Mouse (Mus musculus): ENCODE measurements around the gene Lama5. TPM values are rescaled to one million over a fixed set of nuclear protein-coding genes. Genes with fewer than 3 reads are reported as not detected.
A peak's percentile ranks its signal among the peaks of the same experiment; 100 is the strongest.
"Not testable (repeated sequence)": the region's sequence is repeated elsewhere in the genome, so short reads cannot be mapped to it uniquely, and the experiment has no call there.

The Lama5 gene
- polyA plus RNA-seq, 1 experiment from 2014 or later, result 6.6 TPM

DNA sequence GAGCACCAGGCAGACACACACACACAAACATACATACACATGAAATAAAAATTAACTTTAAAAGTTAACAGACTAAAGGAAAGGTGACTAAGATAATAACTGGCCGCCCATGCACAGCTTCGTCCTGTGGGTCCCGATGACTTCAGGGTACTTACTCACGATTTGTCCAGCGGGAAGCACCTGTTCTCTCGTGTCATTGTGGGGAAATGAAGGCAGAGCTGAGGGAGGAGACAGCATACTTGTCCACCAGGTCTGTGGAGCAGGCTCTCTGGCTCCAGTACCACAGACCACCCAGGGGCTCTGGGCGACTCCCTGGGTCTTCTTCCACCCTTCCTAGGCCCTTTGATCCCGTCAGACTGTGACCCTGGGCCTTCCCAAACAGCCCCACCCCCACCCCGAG, 24.4 kb downstream of the Lama5 start:
- no peak for DNase-seq (ENCODE audit: low spot score)

DNA sequence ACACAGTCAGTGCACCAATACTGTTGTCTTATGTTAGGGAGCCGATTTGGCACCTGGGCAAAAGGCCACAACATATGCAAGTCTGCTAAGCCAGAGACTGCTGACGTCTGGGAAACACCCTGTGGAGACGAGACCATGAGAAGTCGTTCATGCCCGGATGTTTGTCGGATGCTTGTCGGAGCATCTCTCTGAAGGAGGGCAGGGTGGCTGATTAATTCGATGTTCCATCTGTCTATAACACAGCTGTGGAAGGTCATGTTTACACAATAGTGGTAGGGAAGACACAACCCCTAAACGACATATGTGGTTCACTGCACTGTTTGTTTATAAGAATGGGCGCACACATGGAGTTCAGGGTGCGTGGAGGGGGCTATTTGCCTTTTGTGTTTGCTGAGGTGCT, 25.0 kb downstream of the Lama5 start:
- no peak for DNase-seq (ENCODE audit: low spot score)

DNA sequence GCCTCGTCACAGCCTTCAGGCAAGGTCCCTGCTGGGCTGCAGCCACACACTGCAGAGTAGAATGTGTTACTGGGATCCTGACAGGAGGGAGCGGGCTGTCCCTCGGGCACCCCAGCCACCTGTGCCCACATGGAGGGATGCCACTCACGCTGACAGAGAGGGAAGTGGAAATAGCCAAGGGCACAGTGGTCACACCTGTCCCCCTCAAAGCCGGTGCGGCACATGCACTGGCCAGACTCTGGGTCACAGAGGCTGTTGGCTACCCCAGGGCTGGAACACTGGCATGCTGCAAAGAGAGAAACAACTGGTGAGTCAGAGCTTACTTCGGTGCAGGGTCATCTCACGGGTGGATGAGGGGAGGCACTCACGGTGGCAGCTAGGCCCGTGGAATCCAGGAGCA, 26.9 kb downstream of the Lama5 start:
- DNase-seq (ENCODE audit: low spot score), result no peak

DNA sequence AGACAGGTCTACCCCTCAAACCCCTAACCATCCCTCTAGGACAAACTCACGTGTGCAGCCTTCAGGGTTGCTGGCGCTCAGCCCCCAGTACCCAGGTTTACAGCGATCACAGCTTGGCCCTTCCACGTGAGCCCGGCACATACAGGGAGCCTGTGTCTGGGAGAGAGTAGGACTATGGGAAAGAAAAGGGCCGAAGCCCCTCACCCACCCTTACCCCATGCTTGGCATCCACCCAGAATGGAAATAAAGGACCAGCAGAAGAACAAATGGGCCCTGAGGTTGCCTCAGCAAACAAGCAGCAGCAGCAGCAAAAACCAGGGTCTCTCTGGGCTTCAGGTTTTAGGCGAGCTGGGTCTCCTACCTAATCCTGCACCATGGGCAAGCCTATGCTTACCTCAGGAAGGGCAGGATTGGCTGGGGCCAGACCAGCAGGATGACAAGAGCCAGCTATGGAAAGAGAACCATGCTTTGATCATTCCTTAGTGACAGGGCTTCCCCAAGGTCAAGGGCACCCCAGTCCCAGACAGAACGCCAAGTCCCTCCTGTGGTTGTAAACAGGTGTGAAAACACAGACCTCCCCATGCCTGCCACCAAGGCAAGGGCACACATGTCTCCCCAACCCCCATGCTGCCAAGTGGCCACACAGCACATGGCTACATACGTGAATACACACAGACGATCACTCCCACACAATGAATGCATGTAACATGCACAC, 28.2 kb downstream of the Lama5 start:
- DNase-seq (ENCODE audit: low spot score), result no peak

DNA sequence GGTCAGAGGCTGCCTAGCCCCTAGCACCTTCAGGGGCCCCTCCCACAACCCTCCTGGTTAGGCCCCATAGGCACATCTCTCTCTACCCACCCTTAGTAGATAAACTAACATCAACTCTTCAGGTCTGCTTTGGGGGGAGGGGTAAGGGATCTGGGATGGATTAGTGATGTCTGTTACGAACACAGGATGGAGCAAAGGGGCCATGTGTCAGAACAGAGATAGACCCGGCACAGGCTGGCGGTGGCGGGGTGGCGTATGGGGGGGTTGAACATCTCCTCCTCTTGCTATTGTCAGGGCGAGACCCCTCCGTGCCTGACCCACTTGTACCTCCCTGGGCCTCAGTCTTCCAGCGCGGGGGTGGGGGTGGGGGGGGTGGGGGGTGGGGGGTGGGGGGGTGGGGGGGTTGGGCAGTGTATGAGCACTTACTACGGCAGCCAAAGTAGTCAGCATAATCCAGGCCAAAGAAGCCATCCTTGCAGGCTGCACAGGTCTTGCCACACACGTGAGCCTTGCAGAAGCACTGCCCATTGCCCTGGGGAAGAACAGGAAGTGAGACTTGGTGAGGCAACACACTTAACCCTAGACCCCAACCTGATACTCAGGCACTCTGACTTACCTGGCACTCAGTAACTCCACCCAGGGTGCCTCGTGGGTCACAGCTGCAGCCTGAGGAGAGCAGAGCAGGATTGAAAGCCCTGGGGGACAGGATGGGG, 28.9 kb downstream of the Lama5 start:
- DNase-seq (ENCODE audit: low spot score), result peak; percentile 22

DNA sequence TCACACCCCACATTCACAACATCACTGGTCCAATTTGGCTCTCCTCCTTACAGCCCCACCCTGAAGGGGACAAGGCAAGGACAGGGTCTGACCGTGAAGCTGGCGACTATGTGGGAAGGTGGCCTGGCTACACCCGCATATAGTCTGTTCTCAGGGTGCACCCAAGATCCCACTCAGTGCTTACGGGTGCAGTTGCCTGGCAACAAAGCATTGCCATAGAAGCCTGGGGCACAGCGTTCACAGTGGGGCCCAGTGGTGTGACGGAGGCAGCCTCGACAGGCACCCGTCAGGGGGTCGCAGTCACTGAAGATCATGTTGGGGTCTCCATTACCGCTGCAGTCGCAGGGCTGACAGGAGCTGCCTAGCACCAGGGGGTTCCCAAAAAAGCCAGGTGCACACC, 38.3 kb downstream of the Lama5 start:
- DNase-seq (ENCODE audit: low spot score), result no peak

DNA sequence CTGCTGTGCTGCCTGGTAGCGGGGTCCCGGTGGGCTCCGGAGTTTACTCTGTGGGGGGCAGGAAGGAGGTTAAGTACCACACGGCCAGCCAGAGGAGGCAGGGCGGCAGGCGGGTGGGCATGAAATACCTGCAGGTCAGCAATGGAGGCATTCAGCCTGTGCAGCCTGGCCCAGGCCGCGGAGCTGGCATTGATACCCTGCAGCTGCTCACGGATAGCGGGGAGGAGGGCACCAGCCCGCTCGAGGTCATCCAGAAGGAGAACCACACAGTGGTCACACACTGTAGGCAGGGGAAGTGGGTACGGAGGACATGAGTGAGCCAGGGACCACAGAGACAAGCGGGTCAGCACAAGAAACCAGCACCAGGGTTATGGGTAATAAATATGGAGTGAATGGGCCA, 40.0 kb downstream of the Lama5 start:
- DNase-seq (ENCODE audit: low spot score), result no peak

DNA sequence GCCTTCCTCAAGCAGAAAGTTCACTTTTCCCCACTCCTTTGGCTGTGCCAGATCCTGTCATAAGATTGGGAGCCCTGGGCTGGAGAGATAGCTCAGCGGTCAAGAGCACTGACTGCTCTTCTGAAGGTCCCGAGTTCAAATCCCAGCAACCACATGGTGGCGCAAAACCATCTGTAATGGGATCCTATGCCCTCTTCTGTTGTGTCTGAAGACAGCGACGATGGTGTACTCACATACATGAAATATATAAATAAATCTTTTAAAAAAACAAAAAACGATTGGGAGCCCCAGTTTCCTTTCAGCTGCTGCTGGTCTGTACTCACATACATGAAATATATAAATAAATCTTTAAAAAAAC, 40.9 kb downstream of the Lama5 start:
- DNase-seq (ENCODE audit: low spot score), result no peak

DNA sequence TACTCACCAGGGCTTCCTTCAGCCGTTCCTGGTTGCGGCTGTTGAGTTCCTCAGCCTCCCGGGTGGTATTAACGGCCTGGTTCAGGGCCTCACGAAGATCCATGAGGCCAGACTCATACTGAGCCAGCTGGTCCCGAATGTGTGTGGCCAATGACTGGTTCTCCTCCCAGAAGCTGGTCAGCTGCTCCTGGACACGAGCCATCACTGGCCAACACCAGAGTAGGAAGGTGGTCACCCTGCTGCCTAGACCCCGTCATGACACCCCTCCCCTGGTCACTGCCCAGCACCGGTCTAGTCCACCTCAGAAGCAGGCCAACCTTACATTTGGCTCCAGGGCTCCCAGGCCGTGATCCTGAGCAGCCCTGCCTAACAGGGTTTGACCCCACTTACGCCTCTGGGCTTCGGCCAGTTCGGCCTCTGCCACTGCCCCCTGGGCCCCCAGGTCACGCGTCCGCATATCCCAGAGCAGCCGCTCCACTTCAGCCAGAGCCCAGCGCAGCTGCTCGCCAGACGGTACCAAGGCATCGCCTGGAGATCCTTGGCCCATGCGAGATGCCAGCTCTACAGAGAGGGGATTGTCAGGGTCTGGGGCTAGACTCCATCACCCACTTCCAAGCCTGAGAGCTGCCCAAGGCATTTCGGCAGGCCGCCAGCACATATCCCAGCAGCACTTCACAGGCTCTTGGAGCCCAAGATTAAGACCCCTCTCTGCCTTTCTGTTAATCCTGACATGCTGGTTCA, 41.5 kb downstream of the Lama5 start:
- no peak for DNase-seq (ENCODE audit: low spot score)

DNA sequence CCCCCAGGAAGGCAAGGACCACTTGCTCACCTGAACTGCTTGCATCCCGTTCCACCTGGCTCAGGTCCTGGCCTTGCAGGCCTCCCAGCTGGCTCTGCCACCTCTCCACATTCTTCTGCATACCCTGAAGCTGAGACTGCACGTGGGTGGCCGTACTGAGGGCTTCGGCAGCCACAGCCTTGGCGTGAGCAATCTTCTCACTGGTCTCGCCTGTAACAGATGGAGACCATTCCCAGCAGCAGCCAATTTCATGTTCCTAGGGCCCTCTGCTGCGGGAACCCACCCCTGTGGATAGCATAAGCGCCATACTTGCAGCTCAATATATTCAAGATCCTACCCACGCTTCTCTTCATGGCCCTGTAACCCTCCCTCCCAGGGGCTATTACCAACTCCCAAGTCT, 44.1 kb downstream of the Lama5 start:
- no peak for DNase-seq (ENCODE audit: low spot score)

DNA sequence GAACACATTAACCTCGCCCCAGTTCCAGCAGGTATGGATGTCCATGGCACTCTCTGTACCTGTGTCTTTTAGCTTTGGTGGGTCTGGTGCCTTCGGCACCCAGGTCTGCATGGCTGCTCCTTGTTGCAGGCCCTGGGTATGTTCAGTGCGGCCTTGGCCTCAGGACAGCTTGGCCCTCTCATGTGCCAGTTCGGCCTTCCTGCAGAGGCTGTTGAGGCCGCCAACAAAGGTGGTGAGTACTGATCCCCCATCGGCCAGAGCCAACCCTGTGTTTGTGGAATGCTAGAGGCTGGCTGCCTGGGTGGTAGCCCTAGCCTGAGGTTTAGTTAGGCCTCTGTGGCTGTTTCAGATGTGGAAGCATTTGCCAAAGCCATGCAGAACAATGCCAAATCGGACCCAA, 49.9 kb downstream of the Lama5 start:
- no peak for DNase-seq (ENCODE audit: low spot score)

DNA sequence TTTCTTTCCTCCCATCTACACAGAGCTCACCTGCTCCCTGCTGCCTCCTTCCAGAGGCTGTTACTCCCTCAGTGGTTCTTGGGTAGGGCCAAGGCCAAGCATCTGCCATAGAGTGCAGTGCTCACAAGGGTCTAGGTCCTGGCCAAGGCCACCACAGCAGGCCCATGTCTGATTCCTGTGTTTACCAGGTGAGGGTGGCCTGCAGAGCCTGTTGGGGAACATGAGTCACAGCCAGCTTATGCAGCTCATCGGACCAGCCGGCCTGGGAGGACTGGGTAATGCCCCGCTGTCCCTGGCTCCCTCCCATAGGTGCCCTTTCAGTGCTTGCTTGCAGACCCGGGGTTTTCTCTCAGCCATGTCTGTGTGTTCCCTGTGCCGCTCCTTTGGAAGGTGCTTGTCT, 51.5 kb downstream of the Lama5 start:
- no peak for DNase-seq (ENCODE audit: low spot score)

DNA sequence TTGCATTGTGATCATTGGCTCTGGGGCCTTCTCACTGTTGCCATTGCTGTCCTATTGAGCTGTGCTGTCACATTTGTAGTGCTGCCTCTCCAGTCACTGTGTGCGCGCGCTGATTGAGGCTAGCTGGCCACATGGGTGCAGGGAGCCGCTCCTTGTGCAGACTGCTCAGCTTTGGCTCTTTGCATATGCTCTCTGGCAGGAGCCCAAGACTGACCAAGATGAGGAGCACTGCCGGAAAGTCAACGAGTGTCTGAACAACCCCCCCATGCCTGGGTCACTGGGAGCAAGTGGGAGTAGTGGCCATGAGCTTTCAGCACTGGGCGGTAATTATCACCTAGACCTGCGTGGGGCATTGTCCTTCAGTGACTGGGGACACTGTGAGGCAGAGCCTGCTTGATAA, 51.9 kb downstream of the Lama5 start:
- DNase-seq (ENCODE audit: low spot score), result not testable (repeated sequence)

DNA sequence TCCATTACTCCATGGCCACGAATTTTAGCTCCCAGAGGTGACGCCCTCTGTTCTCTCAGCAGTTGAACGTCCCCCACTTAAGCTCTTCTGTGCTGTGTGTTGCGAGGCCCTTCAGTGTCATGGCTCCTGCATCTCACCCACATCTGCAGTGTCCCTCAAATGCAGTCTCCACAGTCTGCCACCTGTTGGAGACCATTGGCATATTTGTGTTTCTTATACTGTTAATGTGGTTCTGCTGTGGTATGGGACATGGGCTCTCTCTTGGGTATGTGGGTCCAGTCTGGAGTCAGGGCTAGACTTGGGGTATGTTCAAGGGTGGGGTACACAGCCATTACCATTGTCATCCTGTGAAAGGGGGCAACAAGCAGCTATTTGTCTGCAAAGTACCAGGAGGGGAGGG, 52.5 kb downstream of the Lama5 start:
- DNase-seq (ENCODE audit: low spot score), result peak; percentile 25

DNA sequence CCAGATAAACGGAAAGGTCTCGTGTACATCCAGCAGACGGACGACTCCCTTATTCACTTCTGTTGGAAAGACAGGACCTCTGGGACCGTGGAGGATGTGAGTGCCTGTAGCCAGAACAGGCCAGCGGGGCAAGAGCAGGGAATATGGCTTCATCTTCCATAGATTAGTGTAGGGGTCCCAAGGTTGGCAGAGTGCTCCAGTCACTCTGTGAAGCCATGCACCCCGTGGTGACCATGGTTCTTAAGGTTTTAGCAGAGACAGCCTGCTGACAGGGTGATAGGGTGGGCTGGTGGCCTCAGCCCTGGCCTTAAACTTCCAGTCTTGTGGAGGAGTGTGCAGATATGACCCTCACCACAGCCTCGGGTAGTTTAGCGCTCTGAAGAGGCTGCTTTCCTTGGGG, 53.5 kb downstream of the Lama5 start:
- no peak for DNase-seq (ENCODE audit: low spot score)

DNA sequence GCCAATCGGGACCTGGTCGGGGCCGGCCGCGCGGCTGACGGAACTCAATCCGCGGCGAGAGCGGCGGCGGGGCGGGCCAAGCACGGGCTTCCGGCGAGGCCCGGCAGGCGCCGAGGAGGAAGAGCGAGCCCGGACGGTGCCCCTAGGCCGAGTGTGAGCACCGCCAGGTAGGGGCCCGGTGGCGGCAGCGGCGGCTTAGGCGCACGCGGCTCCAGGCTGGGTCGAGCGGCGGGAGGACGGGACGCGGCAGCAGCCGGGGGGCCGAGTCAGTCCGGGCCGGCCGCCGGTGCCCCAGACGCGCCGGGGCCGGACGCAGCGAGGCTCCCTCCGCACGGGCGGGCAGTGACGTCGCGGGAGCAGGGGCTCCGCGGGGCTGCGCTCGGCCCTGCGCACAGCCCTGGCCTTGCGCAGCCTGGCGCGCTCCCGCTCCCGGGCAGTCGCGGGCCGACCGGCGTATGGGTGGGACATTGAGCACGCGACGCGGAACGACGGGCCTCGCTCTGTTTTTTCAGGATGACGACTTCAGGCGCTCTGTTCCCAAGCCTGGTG, 54.1 kb downstream of the Lama5 start:
- no peak for DNase-seq (ENCODE audit: low spot score)

DNA sequence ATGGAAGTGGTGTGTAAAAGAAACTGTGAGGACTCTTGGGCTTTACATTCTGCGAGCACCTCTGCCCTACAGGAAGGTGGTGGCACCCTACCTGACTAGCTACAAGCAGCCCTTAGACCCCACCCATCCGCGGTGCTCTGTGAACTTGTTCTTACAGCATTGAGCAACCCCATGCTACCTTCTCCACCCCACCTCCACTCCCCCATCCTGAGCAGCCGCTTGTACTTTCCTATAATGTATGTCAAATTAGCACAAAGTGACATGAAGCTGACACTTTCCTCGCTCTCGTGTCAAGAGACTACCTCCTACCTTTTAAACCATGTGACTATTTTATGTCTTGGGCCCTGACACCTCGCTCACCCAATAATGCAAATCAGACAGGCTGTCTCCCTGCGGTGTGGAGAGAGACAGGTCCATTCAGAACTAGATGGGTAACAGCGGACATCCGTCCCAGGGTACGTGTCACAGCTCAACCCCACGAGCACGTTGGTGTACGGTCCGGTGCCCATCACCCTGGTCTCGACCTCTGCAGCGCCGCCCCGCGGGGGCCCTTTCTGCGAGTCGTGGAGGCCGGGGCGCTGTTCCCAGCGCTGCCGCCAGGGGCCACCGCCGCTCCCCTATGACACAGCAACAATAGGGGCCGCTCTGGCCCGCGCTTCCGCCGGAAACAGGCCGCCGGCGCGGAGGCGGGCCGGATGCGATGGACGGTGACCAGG, 54.7 kb downstream of the Lama5 start, which contains the start of gene Adrm1:
Gene Adrm1 (plus strand): TSS at position 680 of the 716 bp plus-strand sequence.
- peak; percentile 98 for DNase-seq (ENCODE audit: low spot score)

DNA sequence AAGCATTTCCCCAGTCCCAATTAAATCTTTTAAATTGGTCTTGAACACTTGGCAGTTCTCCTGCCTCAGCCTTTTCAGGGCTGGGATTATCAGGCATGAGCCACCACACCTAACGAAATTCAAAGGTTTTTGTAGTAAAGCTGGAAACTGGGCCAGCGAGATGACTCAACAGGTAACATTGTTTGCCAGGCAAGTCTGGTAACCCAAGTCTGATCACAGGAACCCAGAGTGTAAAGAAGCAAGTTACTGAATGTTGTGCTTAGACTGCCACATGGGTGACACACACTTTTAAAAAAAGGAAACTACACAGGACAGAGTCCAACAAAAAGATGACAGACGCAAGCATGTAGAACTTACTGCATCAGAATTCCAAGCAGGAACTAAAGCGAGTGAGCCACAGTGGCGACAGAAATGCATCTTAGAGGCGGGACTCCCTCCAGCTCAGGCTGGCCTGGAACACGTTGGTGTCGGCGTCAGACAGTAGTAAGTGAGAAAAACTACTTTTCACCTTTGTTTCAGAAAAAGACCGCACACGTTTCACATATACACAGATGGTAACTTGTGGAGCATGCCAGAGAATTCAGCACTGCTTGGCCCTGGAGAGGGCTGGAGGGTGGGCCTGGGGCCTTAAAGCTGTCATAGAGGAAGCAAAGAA, 55.4 kb downstream of the Lama5 start:
- DNase-seq (ENCODE audit: low spot score), result no peak

DNA sequence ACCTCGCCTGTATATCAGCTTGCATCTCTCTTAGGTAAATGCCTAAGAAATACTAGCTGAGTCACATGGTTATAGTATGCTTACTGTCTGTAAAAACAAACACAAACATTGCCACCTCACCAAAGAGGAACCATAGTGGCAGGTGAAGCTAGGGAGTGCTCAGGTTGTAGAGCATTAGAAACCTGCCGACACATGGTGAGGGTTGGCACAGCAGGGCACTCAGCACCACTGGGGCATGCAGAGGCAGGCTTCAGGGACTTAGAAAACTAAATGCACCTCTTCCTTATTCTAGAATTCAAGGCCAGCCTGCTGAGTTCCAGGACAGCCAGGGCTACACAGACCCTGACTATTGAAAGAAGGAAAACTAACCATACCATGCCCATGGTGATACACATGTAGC, 58.8 kb downstream of the Lama5 start:
- DNase-seq (ENCODE audit: low spot score), result no peak

DNA sequence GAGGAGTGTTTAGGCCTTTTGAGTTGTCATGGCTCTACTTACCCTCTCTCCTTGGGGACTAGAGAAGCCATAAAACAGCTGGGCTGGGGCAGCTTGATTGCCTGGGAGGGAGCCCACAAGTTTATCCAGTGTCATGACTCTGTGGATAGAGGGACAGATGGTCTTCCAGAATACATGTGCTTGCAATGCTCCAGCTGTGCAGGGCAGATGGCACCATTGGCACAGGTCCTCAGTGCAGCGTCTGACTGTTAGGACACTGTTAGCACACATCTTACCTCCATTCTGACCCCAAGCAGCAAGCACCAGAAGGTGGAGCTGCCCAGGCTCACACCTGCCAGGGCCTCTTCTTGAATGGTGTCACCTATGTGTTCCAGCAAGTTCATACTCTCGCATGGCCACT, 59.8 kb downstream of the Lama5 start:
- no peak for DNase-seq (ENCODE audit: low spot score)

DNA sequence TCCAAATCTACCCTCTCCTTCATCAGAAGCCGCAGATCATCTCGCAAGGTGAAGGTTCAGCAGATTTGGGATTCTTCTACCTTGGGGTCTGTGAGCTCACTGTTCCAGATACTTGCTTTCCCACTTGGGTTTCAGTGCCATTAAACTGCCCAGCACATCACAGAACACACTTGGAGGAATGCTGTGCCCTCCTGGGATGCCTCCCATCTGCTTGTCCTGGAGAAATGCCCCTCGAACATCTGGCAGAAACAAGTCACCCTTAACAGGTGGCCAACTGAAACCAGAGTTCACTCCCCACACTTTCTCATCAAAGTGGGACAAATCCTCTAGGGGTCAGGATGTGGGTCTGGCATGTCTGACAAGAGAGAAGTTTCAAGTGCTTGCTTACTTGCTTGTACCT, 67.0 kb downstream of the Lama5 start:
- DNase-seq (ENCODE audit: low spot score), result no peak

Measured in thymus, postnatal 0 days (tissue).